Mouse (Mus musculus) CD8-positive naive resting alpha-beta T cell, adult 57 days (primary cell): ENCODE data around the gene Tmem131. TPM values are rescaled to one million over a fixed set of nuclear protein-coding genes. Genes with fewer than 3 reads are reported as not detected.

Experiments
- total RNA-seq: library from RNA; stranded (reverse); gene quantifications from one replicate; pipeline ENCODE4 v1.2.4, GENCODE M21; 2023

Gene Tmem131
- 59.2 TPM for total RNA-seq

DNA sequence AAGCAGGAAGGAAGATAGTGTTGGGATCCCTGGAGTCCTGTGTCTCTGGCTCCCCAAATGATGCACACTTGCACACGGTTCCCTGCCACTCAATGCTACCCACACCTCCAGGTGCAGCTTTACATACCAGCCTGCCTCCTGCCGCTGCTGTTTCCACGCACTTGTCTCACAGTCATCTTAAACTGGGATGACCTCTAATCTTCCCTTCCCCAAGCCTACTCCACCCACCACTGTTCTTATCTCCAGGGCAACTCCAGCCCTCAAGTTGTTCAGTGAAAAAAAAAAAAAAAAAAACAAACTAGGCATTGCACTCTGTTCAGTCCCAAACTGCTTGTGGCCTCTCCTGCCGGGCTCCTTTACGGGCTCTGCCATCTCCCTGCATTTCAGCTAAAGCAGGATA, at the start of gene Tmem131:
Gene Tmem131, minus strand, starts transcription at position 14 of the 400 bp plus-strand sequence.

DNA sequence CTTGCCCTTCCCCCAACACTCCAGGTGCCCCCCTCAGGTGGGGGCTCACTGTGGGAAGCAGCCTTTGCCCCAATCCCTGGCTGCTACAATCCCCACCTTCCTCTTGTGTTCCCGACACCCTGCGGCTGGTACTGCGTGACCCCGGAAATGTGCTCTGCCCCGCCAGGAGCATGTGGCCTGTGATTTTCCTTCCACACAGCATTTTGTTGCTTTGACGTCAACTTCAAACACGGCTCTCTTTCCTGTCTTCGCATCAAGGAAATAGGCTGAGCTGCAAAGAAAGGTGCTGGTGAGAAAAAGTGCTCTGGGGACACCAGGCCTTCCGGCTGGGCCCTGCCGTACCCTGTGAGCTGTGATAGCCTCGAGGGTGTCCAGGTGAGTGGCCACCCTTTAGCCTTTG, 181.9 kb downstream of the Tmem131 start, which contains the start of gene Zap70:
Gene Zap70, plus strand, starts transcription at position 231 of the 400 bp plus-strand sequence.

Other genes with a start within 250 kb of the Tmem131 start
- not detected for gene 4933424G06Rik, start 233.5 kb downstream of the Tmem131 start, total RNA-seq
- gene Actr1b, start 229.2 kb downstream of the Tmem131 start, total RNA-seq: 226 TPM
- 219 TPM for gene Zap70, start 181.9 kb downstream of the Tmem131 start, total RNA-seq
- 2.0 TPM for gene Vwa3b, start 82.9 kb upstream of the Tmem131 start, total RNA-seq